In the genomic region with DNA sequence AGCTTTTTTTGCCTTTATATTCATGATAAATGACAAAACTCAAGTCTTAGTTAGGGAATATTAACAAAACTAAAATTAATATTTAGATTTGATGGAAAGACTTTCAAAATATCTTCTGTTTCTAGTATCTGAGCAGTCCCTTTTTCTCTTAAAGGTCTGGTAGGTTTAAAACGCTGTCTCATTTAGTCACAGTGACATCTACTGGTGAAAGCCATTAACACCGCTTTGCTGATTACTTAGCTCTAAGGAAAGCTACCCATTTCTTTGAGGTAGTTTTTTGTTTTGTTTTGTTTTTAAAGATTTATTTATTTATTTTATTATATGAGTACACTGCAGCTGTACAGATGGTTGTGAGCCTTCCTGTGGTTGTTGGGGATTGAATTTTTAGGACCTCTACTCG, we compare ENCODE assay signal across 7 mouse cellular contexts. TPM values are rescaled to one million over a fixed set of nuclear protein-coding genes. Genes with fewer than 3 reads are reported as not detected.
DNase-seq lines count a peak whose midpoint lies in the region; ATAC-seq lines count a peak whose summit lies in the region.

No protein-coding gene starts in this region.

- no peak overlapping the region for H3K4me2 ChIP-seq in kidney, embryonic 14.5 days (replicated peaks; ENCODE audit: low read depth, low read length)

- H3K27ac ChIP-seq in kidney, embryonic 14.5 days (ENCODE audit: low read depth, low read length), result no peak overlapping the region

- no peak for ATAC-seq in kidney, embryonic 14.5 days (ENCODE audit: low FRiP score, low TSS enrichment)

- H3K27me3 ChIP-seq in kidney, embryonic 14.5 days (ENCODE audit: control insufficient read depth, insufficient read depth, low read length), result no peaks in the 10 kb centered on the region

- 57% methylated on average over 3 of the region's 3 CpGs for WGBS in kidney, embryonic 14.5 days

- H3K4me1 ChIP-seq in kidney, embryonic 14.5 days (ENCODE audit: control insufficient read depth, insufficient read depth, low read length), result no peaks in the 10 kb centered on the region

- peaks cover 32% of the 10 kb centered on the region for H3K36me3 ChIP-seq in kidney, embryonic 14.5 days (ENCODE audit: control insufficient read depth, insufficient read depth, low read length)

- no peak overlapping the region for H3K9ac ChIP-seq in kidney, embryonic 14.5 days (ENCODE audit: low read depth, low read length)

- no peaks in the 10 kb centered on the region for H3K9me3 ChIP-seq in kidney, embryonic 14.5 days (ENCODE audit: control insufficient read depth, low read length)

- peak; percentile 36 to 44 for DNase-seq in kidney, adult 8-10 months
- DNase-seq in A20 (ENCODE audit: low read depth, low spot score), result peak; percentile 70
- DNase-seq in CD4-positive, CD25-positive, alpha-beta regulatory T cell, adult 2 months (ENCODE audit: low read depth, low spot score), result peak; percentile 83
- DNase-seq in cerebellum, postnatal 14 days, result peak; percentile 65 to 68
- DNase-seq in mesoderm, embryonic 11.5 days (ENCODE audit: low read depth, low spot score), result peak; percentile 56
- DNase-seq in ovary, postnatal 10 days (ENCODE audit: low spot score), result no peak

- no peak overlapping the region for H3K4me3 ChIP-seq in kidney, embryonic 14.5 days (ENCODE audit: low read length)

RNA-seq across cellular contexts. Expression of a gene that starts 15.5 kb away (rescaled TPM):
- 16.5 and 16.8 TPM in 2 replicates for polyA plus RNA-seq in kidney, embryonic 14.5 days (2014; fragmentation: Nextera tagmentation; extraction: Ambion mirVana)

RNA-seq across cellular contexts. Expression of a gene that starts 23.7 kb away (rescaled TPM):
- polyA plus RNA-seq in kidney, embryonic 14.5 days (2014; fragmentation: Nextera tagmentation; extraction: Ambion mirVana), result 0.51 and 0.95 TPM in 2 replicates

RNA-seq across cellular contexts. Expression of a gene that starts 37.4 kb away (rescaled TPM):
- 87.7 and 92.6 TPM in 2 replicates for polyA plus RNA-seq in kidney, embryonic 14.5 days (2014; fragmentation: Nextera tagmentation; extraction: Ambion mirVana)

RNA-seq across cellular contexts. Expression of a gene that starts 48.9 kb away (rescaled TPM):
- polyA plus RNA-seq in kidney, embryonic 14.5 days (2014; fragmentation: Nextera tagmentation; extraction: Ambion mirVana), result 305 and 373 TPM in 2 replicates

RNA-seq across cellular contexts. Expression of a gene that starts 54.5 kb away (rescaled TPM):
- 1.0 and 2.0 TPM in 2 replicates for polyA plus RNA-seq in kidney, embryonic 14.5 days (2014; fragmentation: Nextera tagmentation; extraction: Ambion mirVana)
